Mouse (Mus musculus): Measurements from ENCODE around the gene Olfr533. TPM values are rescaled to one million over a fixed set of nuclear protein-coding genes. Genes with fewer than 3 reads are reported as not detected.
"Not testable (repeated sequence)": the region's sequence is repeated elsewhere in the genome, so short reads cannot be mapped to it uniquely, and the experiment has no call there.

The Olfr533 gene
- not detected in 2 replicates for polyA plus RNA-seq (2012; ENCODE audit: insufficient read depth, low replicate concordance)

GRCm38 (mm10) chr7:140463070-140463469, at the start of gene Olfr533:
TSS of gene Olfr533 (plus strand) at chr7:140463370.
- H3K27me3 ChIP-seq (replicated peaks); H3K4me1 ChIP-seq; H3K36me3 ChIP-seq (replicated peaks; ENCODE audit: low read length); H3K9me3 ChIP-seq; H3K4me3 ChIP-seq (replicated peaks): not testable (repeated sequence)

DNA sequence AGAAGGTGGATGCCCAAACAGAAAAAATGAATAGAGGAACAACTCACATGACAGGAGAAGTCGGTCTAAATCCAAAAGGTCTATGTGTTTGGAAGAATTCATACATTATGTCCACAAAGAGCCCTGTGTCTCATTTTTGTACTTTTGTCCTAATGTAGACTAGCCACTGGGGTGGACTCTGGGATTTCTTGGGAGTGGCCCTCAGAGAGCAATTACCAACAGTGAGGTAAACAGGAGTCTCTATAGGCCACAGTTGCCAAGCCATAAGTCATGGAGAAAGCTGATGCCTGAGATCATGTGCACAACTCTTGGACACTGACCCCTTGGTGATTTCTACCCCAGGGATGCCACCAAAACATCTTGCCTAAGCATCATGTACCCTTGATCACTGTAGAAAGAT, 41.6 kb upstream of the Olfr533 start, which contains the start of gene Olfr532:
Gene Olfr532, minus strand, starts transcription at position 101 of the 400 bp plus-strand sequence.
- Histone ChIP-seq H3K9me3 (no peaks in the 10 kb centered on the region), H3K36me3 (replicated peaks; ENCODE audit: low read length) (no peaks in the 10 kb centered on the region), H3K4me1 (no peaks in the 10 kb centered on the region), H3K27me3 (replicated peaks) (no peaks in the 10 kb centered on the region), H3K4me3 (replicated peaks) (no peak within 1 kb of the TSS)
- TF ChIP-seq GATA1 (IDR thresholded peaks at IDR 0.05; ENCODE audit: borderline replicate concordance, low read length) = no peak
- TF ChIP-seq FLI1 (IDR thresholded peaks at IDR 0.05; ENCODE audit: low read length) = no peak

DNA sequence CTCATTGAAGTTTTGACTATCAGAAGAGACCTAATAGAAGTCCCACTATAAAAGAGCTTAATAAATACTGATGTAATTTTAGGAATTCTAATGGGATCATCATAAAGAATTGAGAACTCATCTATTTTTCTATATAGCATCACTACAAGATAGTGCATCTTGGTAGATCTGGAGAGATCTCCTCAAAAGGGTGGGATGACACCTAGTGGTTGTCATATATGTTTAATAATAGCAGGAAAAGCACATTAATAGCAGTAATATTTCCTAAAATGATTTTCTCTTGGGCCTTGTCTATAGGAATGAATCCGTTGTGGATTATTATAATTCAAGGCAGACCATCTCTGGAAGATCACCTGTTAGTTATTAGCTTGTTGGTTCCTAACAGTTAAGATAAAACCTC, 20.0 kb upstream of the Olfr533 start:
- H3K27me3 ChIP-seq (replicated peaks) = no peaks in the 10 kb centered on the region
- TF ChIP-seq GATA1 (IDR thresholded peaks at IDR 0.05; ENCODE audit: borderline replicate concordance, low read length) = no peak
- no peak for TF ChIP-seq FLI1 (IDR thresholded peaks at IDR 0.05; ENCODE audit: low read length)
- H3K9me3 ChIP-seq = no peaks in the 10 kb centered on the region
- no peak overlapping the region for H3K4me3 ChIP-seq (replicated peaks)
- H3K36me3 ChIP-seq (replicated peaks; ENCODE audit: low read length) = no peaks in the 10 kb centered on the region
- no peaks in the 10 kb centered on the region for H3K4me1 ChIP-seq

DNA sequence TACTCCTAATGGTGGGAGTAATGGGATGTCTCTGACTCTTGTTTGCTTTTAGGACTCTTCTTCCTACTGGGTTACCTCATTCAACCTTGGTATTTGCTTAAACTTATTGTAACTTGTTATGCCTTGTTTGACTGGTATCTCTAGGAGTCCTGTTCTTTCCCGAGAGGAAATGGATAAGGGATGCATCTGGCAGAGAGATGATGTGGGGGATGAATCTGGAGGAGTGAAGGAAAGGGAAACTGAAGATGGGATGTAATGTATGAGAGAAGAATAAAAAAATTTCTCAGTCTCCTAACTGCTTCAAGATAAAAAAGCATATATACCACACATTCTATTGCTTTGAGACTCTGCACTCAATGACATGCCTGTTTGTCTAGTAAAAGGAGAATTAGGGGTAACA, 14.7 kb downstream of the Olfr533 start:
- Histone ChIP-seq H3K4me1 (no peaks in the 10 kb centered on the region), H3K9me3 (no peaks in the 10 kb centered on the region), H3K27me3 (replicated peaks) (no peaks in the 10 kb centered on the region), H3K36me3 (replicated peaks; ENCODE audit: low read length) (no peaks in the 10 kb centered on the region), H3K4me3 (replicated peaks) (no peak overlapping the region)
- TF ChIP-seq FLI1 (IDR thresholded peaks at IDR 0.05; ENCODE audit: low read length) (no peak), GATA1 (IDR thresholded peaks at IDR 0.05; ENCODE audit: borderline replicate concordance, low read length) (no peak)

DNA sequence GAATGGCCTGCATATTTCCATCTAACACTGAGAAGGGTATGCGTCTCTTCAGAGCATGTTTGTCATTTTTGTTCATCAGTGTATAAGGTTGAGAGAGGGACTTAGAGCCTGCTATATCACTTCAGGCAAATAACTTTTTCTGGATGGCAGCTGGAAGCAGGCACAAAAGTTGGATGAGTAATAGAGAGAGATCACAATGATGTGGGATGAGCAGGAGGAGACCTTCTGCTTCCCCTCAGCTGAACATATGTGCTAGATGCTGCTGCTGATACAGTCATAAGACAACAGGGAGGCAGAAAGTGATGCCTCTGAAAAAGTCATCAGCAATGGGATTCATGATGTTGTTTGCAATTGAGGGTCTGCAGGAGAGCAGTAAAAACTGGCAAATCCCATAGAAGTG, 15.6 kb downstream of the Olfr533 start:
- Histone ChIP-seq H3K9me3 (no peaks in the 10 kb centered on the region), H3K4me1 (no peaks in the 10 kb centered on the region), H3K4me3 (replicated peaks) (no peak overlapping the region), H3K27me3 (replicated peaks) (no peaks in the 10 kb centered on the region), H3K36me3 (replicated peaks; ENCODE audit: low read length) (no peaks in the 10 kb centered on the region)
- TF ChIP-seq GATA1 (IDR thresholded peaks at IDR 0.05; ENCODE audit: borderline replicate concordance, low read length) = no peak
- TF ChIP-seq FLI1 (IDR thresholded peaks at IDR 0.05; ENCODE audit: low read length) = no peak

DNA sequence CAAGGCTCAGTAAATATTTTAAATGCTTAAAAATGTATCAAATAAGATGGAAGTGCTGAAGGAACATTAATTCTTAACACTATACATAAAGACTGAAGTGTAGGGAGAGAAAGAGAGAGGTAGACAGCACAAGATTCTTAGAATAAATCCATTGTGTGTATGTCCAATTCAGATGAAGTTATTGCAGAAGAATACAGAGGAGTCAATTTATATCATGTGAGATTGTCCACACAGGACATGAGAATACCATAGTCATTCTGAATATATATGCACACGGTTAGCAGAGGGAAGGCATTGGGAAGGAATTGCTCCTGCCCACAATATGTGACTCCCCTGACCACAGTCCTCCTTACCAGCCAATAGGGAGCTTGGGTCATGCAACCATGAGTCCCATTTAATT, 20.7 kb downstream of the Olfr533 start, which contains the start of gene Olfr535:
Gene Olfr535, plus strand, starts transcription at position 301 of the 400 bp plus-strand sequence.
- Histone ChIP-seq H3K27me3 (replicated peaks) (no peaks in the 10 kb centered on the region), H3K9me3 (no peaks in the 10 kb centered on the region), H3K4me1 (no peaks in the 10 kb centered on the region), H3K4me3 (replicated peaks) (no peak within 1 kb of the TSS), H3K36me3 (replicated peaks; ENCODE audit: low read length) (no peaks in the 10 kb centered on the region)
- TF ChIP-seq GATA1 (IDR thresholded peaks at IDR 0.05; ENCODE audit: borderline replicate concordance, low read length) (no peak), FLI1 (IDR thresholded peaks at IDR 0.05; ENCODE audit: low read length) (no peak)

- Histone ChIP-seq H3K4me1 (no peaks in the 10 kb centered on the region), H3K27me3 (replicated peaks) (no peaks in the 10 kb centered on the region), H3K9me3 (no peaks in the 10 kb centered on the region), H3K4me3 (replicated peaks) (no peak overlapping the region), H3K36me3 (replicated peaks; ENCODE audit: low read length) (no peaks in the 10 kb centered on the region)
- TF ChIP-seq GATA1 (IDR thresholded peaks at IDR 0.05; ENCODE audit: borderline replicate concordance, low read length) (no peak), FLI1 (IDR thresholded peaks at IDR 0.05; ENCODE audit: low read length) (no peak)
Measured at GRCm38 (mm10) chr7:140488981-140489380, 25.8 kb downstream of the Olfr533 start.

DNA sequence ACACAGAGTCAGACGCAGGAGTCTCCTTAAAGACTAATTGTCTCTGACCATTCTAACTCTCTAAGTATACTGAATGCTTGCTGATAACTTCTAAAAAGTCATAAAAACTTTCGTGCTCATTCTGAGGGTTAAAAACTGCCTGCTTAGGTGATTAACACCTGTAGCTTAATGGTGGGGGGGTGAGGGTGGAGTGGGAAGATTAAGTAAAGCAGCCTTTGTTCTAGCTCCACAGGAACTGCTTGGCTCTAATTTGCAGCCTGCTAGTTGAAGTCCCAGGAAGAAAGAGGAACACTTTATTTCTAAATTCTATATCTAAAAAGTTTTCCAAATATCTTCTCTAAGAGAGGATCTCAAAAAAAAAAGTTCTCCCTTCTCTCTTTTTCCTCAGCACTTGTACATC, 31.1 kb downstream of the Olfr533 start:
- Histone ChIP-seq H3K27me3 (replicated peaks) (no peaks in the 10 kb centered on the region), H3K4me3 (replicated peaks) (no peak overlapping the region), H3K9me3 (no peaks in the 10 kb centered on the region), H3K4me1 (no peaks in the 10 kb centered on the region), H3K36me3 (replicated peaks; ENCODE audit: low read length) (no peaks in the 10 kb centered on the region)
- no peak for TF ChIP-seq GATA1 (IDR thresholded peaks at IDR 0.05; ENCODE audit: borderline replicate concordance, low read length)
- TF ChIP-seq FLI1 (IDR thresholded peaks at IDR 0.05; ENCODE audit: low read length) = no peak

- no peaks in the 10 kb centered on the region for H3K9me3 ChIP-seq
- no peaks in the 10 kb centered on the region for H3K4me1 ChIP-seq
- no peak for TF ChIP-seq FLI1 (IDR thresholded peaks at IDR 0.05; ENCODE audit: low read length)
- no peak for TF ChIP-seq GATA1 (IDR thresholded peaks at IDR 0.05; ENCODE audit: borderline replicate concordance, low read length)
- H3K27me3 ChIP-seq (replicated peaks) = no peaks in the 10 kb centered on the region
- H3K36me3 ChIP-seq (replicated peaks; ENCODE audit: low read length) = no peaks in the 10 kb centered on the region
- no peak overlapping the region for H3K4me3 ChIP-seq (replicated peaks)
Measured at GRCm38 (mm10) chr7:140494702-140495101, 31.5 kb downstream of the Olfr533 start.

DNA sequence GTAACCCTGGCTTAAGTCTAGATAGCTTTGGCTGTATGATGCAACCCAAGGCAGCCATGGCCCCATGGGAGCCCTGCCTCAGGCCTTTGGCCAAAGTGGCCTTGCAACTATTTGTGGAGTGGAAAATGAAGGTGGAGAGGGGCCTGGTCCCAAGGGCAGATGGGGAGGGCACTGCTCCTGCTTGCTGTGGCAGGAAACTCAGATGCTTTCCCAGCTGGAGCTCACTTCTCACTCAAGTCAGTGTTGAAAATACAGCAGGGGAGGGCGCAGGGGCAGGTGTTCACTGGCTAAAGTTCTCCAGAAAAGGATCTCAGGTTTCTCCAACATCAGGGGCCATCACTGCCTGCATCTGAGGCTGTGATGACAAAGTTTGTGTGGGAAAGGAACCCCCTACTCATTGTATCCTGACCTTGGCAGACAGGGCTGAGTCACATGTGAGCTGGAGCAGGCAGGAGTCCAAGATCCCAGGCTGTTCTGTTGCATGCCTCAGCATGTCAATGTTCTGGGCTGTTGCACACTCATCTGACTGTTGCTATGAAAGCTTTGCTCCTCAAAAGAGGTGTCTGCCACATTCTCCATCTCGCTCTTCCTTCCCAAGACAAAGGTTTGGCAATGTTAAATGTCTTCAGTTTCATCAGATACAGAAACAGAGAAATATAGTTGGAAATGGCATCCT, 44.3 kb downstream of the Olfr533 start, which contains the start of gene Olfr536:
Gene Olfr536, minus strand, starts transcription at position 51 of the 676 bp plus-strand sequence.
- H3K4me1 ChIP-seq; H3K27me3 ChIP-seq (replicated peaks): not testable (repeated sequence)

More for the DNA sequence above, 44.3 kb downstream of the Olfr533 start, which contains the start of gene Olfr536:
- H3K36me3 ChIP-seq (replicated peaks; ENCODE audit: low read length); H3K9me3 ChIP-seq; H3K4me3 ChIP-seq (replicated peaks): not testable (repeated sequence)

Other genes with a start within 250 kb of the Olfr533 start
- 0.15 TPM in 1 of 2 replicates, not detected in the other for gene Cd163l1, start 245.1 kb upstream of the Olfr533 start, polyA plus RNA-seq (2012; ENCODE audit: insufficient read depth, low replicate concordance)
- gene 5830411N06Rik, start 216.1 kb upstream of the Olfr533 start, polyA plus RNA-seq (2012; ENCODE audit: insufficient read depth, low replicate concordance) = not detected in 2 replicates
- not detected in 2 replicates for gene Olfr525, start 142.5 kb upstream of the Olfr533 start, polyA plus RNA-seq (2012; ENCODE audit: insufficient read depth, low replicate concordance)
- gene Olfr527, start 129.4 kb upstream of the Olfr533 start, polyA plus RNA-seq (2012; ENCODE audit: insufficient read depth, low replicate concordance) = 0.71 TPM in 1 of 2 replicates, not detected in the other
- gene Olfr60, start 101.7 kb upstream of the Olfr533 start, polyA plus RNA-seq (2012; ENCODE audit: insufficient read depth, low replicate concordance) = not detected in 2 replicates
- not detected in 2 replicates for gene Olfr530, start 87.0 kb upstream of the Olfr533 start, polyA plus RNA-seq (2012; ENCODE audit: insufficient read depth, low replicate concordance)
- gene Olfr531, start 60.5 kb upstream of the Olfr533 start, polyA plus RNA-seq (2012; ENCODE audit: insufficient read depth, low replicate concordance) = not detected in 2 replicates
- gene Olfr532, start 41.7 kb upstream of the Olfr533 start, polyA plus RNA-seq (2012; ENCODE audit: insufficient read depth, low replicate concordance) = not detected in 2 replicates
- gene Olfr535, start 20.8 kb downstream of the Olfr533 start, polyA plus RNA-seq (2012; ENCODE audit: insufficient read depth, low replicate concordance) = not detected in 2 replicates
- not detected in 2 replicates for gene Olfr536, start 44.0 kb downstream of the Olfr533 start, polyA plus RNA-seq (2012; ENCODE audit: insufficient read depth, low replicate concordance)
- gene Olfr538, start 104.5 kb downstream of the Olfr533 start, polyA plus RNA-seq (2012; ENCODE audit: insufficient read depth, low replicate concordance) = not detected in 2 replicates
- not detected in 2 replicates for gene Olfr46, start 137.9 kb downstream of the Olfr533 start, polyA plus RNA-seq (2012; ENCODE audit: insufficient read depth, low replicate concordance)
- gene Olfr61, start 165.6 kb downstream of the Olfr533 start, polyA plus RNA-seq (2012; ENCODE audit: insufficient read depth, low replicate concordance) = not detected in 2 replicates
- gene Olfr53, start 183.1 kb downstream of the Olfr533 start, polyA plus RNA-seq (2012; ENCODE audit: insufficient read depth, low replicate concordance) = not detected in 2 replicates
- gene Olfr539, start 196.6 kb downstream of the Olfr533 start, polyA plus RNA-seq (2012; ENCODE audit: insufficient read depth, low replicate concordance) = not detected in 2 replicates
- not detected in 2 replicates for gene Olfr45, start 218.6 kb downstream of the Olfr533 start, polyA plus RNA-seq (2012; ENCODE audit: insufficient read depth, low replicate concordance)
- not detected in 2 replicates for gene Olfr541, start 233.9 kb downstream of the Olfr533 start, polyA plus RNA-seq (2012; ENCODE audit: insufficient read depth, low replicate concordance)

Data from megakaryocyte, embryonic 14.5 days (primary cell).